Mouse (Mus musculus): ENCODE data around the gene Cela2a. TPM values are rescaled to one million over a fixed set of nuclear protein-coding genes. Genes with fewer than 3 reads are reported as not detected.
A peak's percentile ranks its signal among the peaks of the same experiment; 100 is the strongest.

Cela2a gene
- polyA plus RNA-seq, 1 experiment from 2014 or later = 0.61 TPM

DNA sequence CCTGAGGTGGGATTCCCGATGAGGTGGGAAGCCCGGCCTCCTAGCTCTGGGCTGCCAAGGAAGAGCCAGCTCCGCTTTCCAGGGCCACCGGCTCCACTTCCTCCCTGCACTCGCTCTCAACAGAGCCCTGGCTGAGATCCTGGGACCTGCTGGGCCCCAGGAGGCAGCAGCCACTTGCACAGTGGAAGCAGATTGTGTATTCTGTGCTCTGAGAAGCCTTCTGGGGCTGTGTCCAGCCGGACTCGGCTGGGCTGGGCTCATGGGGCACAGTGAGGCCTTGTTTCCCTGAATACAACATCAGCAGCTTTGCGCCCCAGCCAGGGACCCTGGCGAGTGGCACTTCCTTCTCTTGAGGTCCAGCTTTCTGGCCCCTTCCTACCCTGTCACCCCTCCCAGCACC is 45.9 kb upstream of the Cela2a start:
- ATAC-seq (no peak), DNase-seq (peak; percentile 18)
- Histone ChIP-seq H3K27ac (ENCODE audit: low read depth) (peak overlapping the region; percentile 70), H3K36me3 (replicated peaks; ENCODE audit: insufficient read depth, low read length) (peaks cover 12% of the 10 kb centered on the region), H3K27me3 (ENCODE audit: insufficient read depth, low read length) (0 out of 2 replicates have a peak, but pooled peaks cover 4% of the 10 kb centered on the region), H3K4me2 (ENCODE audit: low read depth, low read length) (peak overlapping the region; percentile 92), H3K9me3 (ENCODE audit: low read length) (no peaks in the 10 kb centered on the region), H3K4me3 (ENCODE audit: low read depth, low read length) (peak overlapping the region; percentile 77), H3K4me1 (ENCODE audit: insufficient read depth) (peaks cover 60% of the 10 kb centered on the region), H3K9ac (replicated peaks) (peak overlapping the region; percentile 36)
- 81% methylated on average over 9 of the region's 9 CpGs for WGBS (ENCODE audit: insufficient replicate concordance)
- TF ChIP-seq EP300 (IDR thresholded peaks at IDR 0.05; ENCODE audit: low read depth) (no peak), CTCF (IDR thresholded peaks at IDR 0.05; ENCODE audit: low read depth) (no peak)

- ATAC-seq (no peak), DNase-seq (no peak)
- Histone ChIP-seq H3K4me3 (ENCODE audit: low read depth, low read length) (no peak overlapping the region), H3K9me3 (ENCODE audit: low read length) (no peaks in the 10 kb centered on the region), H3K27ac (ENCODE audit: low read depth) (peak overlapping the region; percentile 70), H3K27me3 (ENCODE audit: insufficient read depth, low read length) (0 out of 2 replicates have a peak, but pooled peaks cover 4% of the 10 kb centered on the region), H3K36me3 (replicated peaks; ENCODE audit: insufficient read depth, low read length) (peaks cover 12% of the 10 kb centered on the region), H3K9ac (replicated peaks) (no peak overlapping the region), H3K4me1 (ENCODE audit: insufficient read depth) (peaks cover 65% of the 10 kb centered on the region), H3K4me2 (ENCODE audit: low read depth, low read length) (peak overlapping the region; percentile 92)
- 86% methylated on average over 3 of the region's 3 CpGs for WGBS (ENCODE audit: insufficient replicate concordance)
- no peak for TF ChIP-seq CTCF (IDR thresholded peaks at IDR 0.05; ENCODE audit: low read depth)
- no peak for TF ChIP-seq EP300 (IDR thresholded peaks at IDR 0.05; ENCODE audit: low read depth)
These were observed 45.4 kb upstream of the Cela2a start for GRCm38 (mm10) chr4:141871333-141871725.

DNA sequence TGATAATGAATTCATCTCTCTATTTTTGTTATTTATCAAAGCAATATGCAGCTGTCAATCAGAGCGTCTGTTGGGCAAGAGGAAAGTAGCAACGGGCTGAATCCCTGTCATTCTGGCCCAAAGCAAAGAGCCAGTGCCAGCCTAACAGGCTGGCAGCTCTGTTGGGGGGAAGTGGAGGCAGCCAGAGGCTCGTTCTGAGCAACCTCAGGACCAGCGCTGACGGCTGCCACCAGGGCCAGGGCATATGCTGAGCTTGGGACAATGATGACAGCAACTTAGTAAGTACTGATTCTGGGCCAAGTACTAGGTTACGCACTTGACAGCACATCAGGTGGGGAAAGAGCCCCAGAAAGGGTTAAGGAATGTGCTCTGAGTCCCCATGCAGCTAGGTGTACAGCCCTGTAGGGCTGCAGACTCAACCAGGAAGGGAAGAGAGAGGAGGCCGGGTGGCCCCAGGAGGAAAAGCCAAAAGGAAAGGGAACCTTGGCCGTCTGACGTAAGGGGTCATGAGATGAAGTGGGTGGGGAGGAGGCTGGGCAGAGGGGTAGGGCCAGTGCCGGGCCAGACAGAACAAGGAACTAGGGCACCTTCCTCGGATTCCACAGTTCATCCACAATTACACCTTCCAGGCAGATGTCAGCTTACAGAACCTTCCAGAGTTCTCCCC is 44.8 kb upstream of the Cela2a start:
- H3K9me3 ChIP-seq (ENCODE audit: low read length) = no peaks in the 10 kb centered on the region
- H3K36me3 ChIP-seq (replicated peaks; ENCODE audit: insufficient read depth, low read length) = peaks cover 13% of the 10 kb centered on the region
- TF ChIP-seq CTCF (IDR thresholded peaks at IDR 0.05; ENCODE audit: low read depth) (no peak), EP300 (IDR thresholded peaks at IDR 0.05; ENCODE audit: low read depth) (no peak)
- no peak for ATAC-seq
- H3K4me3 ChIP-seq (ENCODE audit: low read depth, low read length) = no peak overlapping the region
- DNase-seq = peak; percentile 59
- 0 out of 2 replicates have a peak, but pooled peaks cover 4% of the 10 kb centered on the region for H3K27me3 ChIP-seq (ENCODE audit: insufficient read depth, low read length)
- H3K4me1 ChIP-seq (ENCODE audit: insufficient read depth) = peaks cover 62% of the 10 kb centered on the region
- no peak overlapping the region; the same call in 1 of the 2 replicates for H3K9ac ChIP-seq (replicated peaks)
- peak overlapping the region; percentile 70 for H3K27ac ChIP-seq (ENCODE audit: low read depth)
- 66% methylated on average over 11 of the region's 11 CpGs for WGBS (ENCODE audit: insufficient replicate concordance)
- peak overlapping the region; percentile 92 for H3K4me2 ChIP-seq (ENCODE audit: low read depth, low read length)

- Histone ChIP-seq H3K9ac (replicated peaks) (no peak overlapping the region), H3K27me3 (ENCODE audit: insufficient read depth, low read length) (no peaks in the 10 kb centered on the region), H3K4me2 (ENCODE audit: low read depth, low read length) (no peak overlapping the region; the same call in 1 of the 2 replicates), H3K4me3 (ENCODE audit: low read depth, low read length) (no peak overlapping the region), H3K27ac (ENCODE audit: low read depth) (peak overlapping the region; percentile 70), H3K9me3 (ENCODE audit: low read length) (no peaks in the 10 kb centered on the region), H3K4me1 (ENCODE audit: insufficient read depth) (peaks cover 64% of the 10 kb centered on the region), H3K36me3 (replicated peaks; ENCODE audit: insufficient read depth, low read length) (peaks cover 14% of the 10 kb centered on the region)
- 56% methylated on average over 5 of the region's 5 CpGs for WGBS (ENCODE audit: insufficient replicate concordance)
- no peak for ATAC-seq
- no peak for DNase-seq
- TF ChIP-seq EP300 (IDR thresholded peaks at IDR 0.05; ENCODE audit: low read depth) (no peak), CTCF (IDR thresholded peaks at IDR 0.05; ENCODE audit: low read depth) (no peak)
These were observed 43.7 kb upstream of the Cela2a start for GRCm38 (mm10) chr4:141869436-141870215.

DNA sequence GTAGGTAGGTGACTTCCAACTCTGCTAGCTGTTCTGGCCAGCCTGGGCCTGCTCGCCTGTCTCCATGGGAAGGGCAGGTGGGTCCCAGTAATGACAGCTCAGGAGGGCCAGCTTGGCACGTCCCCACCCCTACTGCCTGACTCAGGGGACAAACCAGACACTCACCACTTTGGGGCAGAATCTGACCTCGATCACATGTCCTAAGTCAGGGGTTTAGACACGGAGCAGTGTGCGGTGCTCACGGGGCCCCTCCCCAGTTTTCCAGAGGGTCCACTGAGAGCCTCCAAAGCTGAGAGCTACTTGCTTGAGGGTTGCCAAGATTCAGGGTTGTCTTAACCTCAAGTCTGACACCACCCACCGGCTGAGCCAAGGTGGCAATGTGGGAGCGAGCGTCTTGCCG is 42.1 kb upstream of the Cela2a start:
- no peak overlapping the region for H3K4me3 ChIP-seq (ENCODE audit: low read depth, low read length)
- H3K27me3 ChIP-seq (ENCODE audit: insufficient read depth, low read length) = no peaks in the 10 kb centered on the region
- TF ChIP-seq EP300 (IDR thresholded peaks at IDR 0.05; ENCODE audit: low read depth) (no peak), CTCF (IDR thresholded peaks at IDR 0.05; ENCODE audit: low read depth) (no peak)
- DNase-seq (no peak), ATAC-seq (no peak)
- WGBS (ENCODE audit: insufficient replicate concordance) = 91% methylated on average over 10 of the region's 10 CpGs
- peak overlapping the region; percentile 16; the same call in 1 of the 2 replicates for H3K27ac ChIP-seq (ENCODE audit: low read depth)
- H3K4me2 ChIP-seq (ENCODE audit: low read depth, low read length) = no peak overlapping the region
- peaks cover 55% of the 10 kb centered on the region for H3K4me1 ChIP-seq (ENCODE audit: insufficient read depth)
- H3K9me3 ChIP-seq (ENCODE audit: low read length) = no peaks in the 10 kb centered on the region
- peaks cover 17% of the 10 kb centered on the region for H3K36me3 ChIP-seq (replicated peaks; ENCODE audit: insufficient read depth, low read length)
- H3K9ac ChIP-seq (replicated peaks) = no peak overlapping the region

DNA sequence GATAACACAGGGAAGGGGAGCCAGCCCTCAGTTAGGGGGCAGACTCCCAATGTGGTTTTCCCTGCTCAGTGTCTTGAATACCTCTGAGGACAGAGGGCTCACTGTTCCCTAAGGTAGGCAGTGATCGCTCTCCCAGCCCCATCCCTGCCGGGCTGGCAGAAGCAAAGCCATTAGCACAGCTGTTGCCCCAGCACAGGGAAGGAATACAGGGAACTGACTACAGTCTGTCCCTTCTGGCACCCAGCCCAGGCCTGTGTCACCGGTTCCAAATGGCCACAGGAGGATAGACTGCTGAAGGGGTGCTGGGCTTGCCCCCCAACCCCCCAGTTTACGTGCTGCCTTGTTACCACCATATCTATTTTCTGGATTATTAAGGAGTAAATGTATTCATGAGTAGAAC is 41.5 kb upstream of the Cela2a start:
- DNase-seq (peak; percentile 71), ATAC-seq (no peak)
- Histone ChIP-seq H3K27me3 (ENCODE audit: insufficient read depth, low read length) (no peaks in the 10 kb centered on the region), H3K36me3 (replicated peaks; ENCODE audit: insufficient read depth, low read length) (peaks cover 17% of the 10 kb centered on the region), H3K27ac (ENCODE audit: low read depth) (no peak overlapping the region), H3K4me1 (ENCODE audit: insufficient read depth) (peaks cover 51% of the 10 kb centered on the region), H3K4me3 (ENCODE audit: low read depth, low read length) (no peak overlapping the region), H3K9me3 (ENCODE audit: low read length) (no peaks in the 10 kb centered on the region), H3K4me2 (ENCODE audit: low read depth, low read length) (no peak overlapping the region), H3K9ac (replicated peaks) (no peak overlapping the region)
- TF ChIP-seq EP300 (IDR thresholded peaks at IDR 0.05; ENCODE audit: low read depth) = no peak
- no peak for TF ChIP-seq CTCF (IDR thresholded peaks at IDR 0.05; ENCODE audit: low read depth)
- WGBS (ENCODE audit: insufficient replicate concordance) = 68% methylated on average over 4 of the region's 4 CpGs

Data from liver, postnatal 0 days (tissue).